Mouse (Mus musculus): ENCODE measurements around the gene Srsf4.

The Srsf4 gene

GRCm38 (mm10) chr4:131907912-131908311 lies 34.5 kb downstream of the Srsf4 start:
- in situ Hi-C loops (cut with MboI; ENCODE audit: low pct_unique_long_range_greater_than_20kb in 1 of 2, low sequenced_read_pairs in 2 of 2, unreplicated experiment in 1 of 2): no loop called here

- in situ Hi-C loops (cut with MboI; ENCODE audit: low pct_unique_long_range_greater_than_20kb in 1 of 2, low sequenced_read_pairs in 2 of 2, unreplicated experiment in 1 of 2): no loop called here
Measured at GRCm38 (mm10) chr4:131910237-131910994, 37.0 kb downstream of the Srsf4 start.

GRCm38 (mm10) chr4:131911521-131911920 lies 38.1 kb downstream of the Srsf4 start:
- in situ Hi-C loops (cut with MboI; ENCODE audit: low pct_unique_long_range_greater_than_20kb in 1 of 2, low sequenced_read_pairs in 2 of 2, unreplicated experiment in 1 of 2): no loop called here

DNA sequence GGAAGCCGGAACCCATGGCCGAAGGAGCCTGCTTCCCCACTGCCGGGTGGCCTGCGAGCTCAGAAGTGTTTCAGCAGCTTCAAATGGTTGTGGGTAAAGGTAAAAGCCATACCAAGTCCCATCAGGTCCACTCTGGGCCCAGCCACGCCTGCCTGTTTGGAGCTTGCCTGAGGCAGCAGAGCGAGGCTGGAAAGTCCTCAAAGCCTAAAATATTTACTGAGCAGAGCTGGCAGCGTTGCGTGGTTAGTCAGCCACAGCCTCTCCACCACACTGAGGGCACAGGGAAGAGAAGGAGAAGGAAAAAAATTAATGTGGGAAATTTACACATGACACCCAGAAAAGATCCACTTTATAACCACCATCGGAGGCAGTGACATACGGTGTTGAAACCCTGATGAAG lies 40.1 kb downstream of the Srsf4 start:
- in situ Hi-C loops (cut with MboI; ENCODE audit: low pct_unique_long_range_greater_than_20kb in 1 of 2, low sequenced_read_pairs in 2 of 2, unreplicated experiment in 1 of 2): no loop called here

- in situ Hi-C loops (cut with MboI; ENCODE audit: low pct_unique_long_range_greater_than_20kb in 1 of 2, low sequenced_read_pairs in 2 of 2, unreplicated experiment in 1 of 2): no loop called here
Measured at GRCm38 (mm10) chr4:131914046-131914643, 40.7 kb downstream of the Srsf4 start.

GRCm38 (mm10) chr4:131914891-131915469 lies 41.6 kb downstream of the Srsf4 start:
- in situ Hi-C loops (cut with MboI; ENCODE audit: low pct_unique_long_range_greater_than_20kb in 1 of 2, low sequenced_read_pairs in 2 of 2, unreplicated experiment in 1 of 2): no loop called here

GRCm38 (mm10) chr4:131915821-131916328 lies 42.5 kb downstream of the Srsf4 start:
- in situ Hi-C loops (cut with MboI; ENCODE audit: low pct_unique_long_range_greater_than_20kb in 1 of 2, low sequenced_read_pairs in 2 of 2, unreplicated experiment in 1 of 2): no loop called here

DNA sequence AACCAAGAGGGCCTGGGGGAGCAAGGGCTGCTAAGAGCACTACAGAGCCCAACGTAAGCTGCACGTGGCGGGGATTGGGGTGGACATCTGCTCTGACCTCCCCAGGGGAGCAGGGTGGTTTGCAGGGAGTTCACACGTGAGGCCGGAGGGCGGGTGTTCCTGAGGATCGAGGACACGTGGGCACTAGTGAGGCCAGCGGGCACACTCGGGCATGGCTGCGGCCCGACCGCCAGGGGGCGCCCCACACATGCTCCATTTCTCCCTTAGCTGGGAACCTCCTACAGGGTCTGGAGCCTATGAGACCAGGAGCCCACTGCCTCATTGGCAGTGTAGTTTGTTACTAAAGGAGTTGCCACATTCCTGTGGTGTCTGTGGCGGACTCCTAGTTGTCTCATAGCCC lies 43.0 kb downstream of the Srsf4 start:
- in situ Hi-C loops (cut with MboI; ENCODE audit: low pct_unique_long_range_greater_than_20kb in 1 of 2, low sequenced_read_pairs in 2 of 2, unreplicated experiment in 1 of 2): no loop called here

DNA sequence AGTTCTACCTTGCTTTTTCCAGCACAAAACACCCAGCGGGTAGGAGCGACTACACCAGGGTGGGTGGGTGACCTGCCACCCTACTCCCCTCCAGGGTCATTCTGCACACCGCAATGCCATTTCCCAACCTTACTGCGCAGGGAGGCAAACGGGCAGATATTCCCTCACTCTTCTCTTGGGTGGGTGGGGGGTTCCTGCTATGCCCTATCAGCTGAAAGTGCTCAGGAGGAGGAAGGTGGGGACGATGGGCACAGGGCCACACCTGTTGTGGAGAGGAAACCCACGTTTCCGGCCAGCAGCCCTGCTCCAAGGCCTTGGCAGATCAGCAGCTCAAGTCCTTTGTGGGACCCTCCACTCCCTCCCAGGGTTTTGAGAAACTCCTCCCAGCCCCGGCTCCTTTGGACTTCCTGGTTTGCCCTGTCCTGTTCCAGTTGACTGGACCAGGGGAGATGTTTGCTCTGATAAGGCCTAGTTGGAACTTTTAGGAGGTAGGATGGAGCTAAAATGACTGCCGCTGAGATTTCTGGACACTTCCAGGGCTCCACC lies 43.7 kb downstream of the Srsf4 start:
- in situ Hi-C loops (cut with MboI; ENCODE audit: low pct_unique_long_range_greater_than_20kb in 1 of 2, low sequenced_read_pairs in 2 of 2, unreplicated experiment in 1 of 2): no loop called here

DNA sequence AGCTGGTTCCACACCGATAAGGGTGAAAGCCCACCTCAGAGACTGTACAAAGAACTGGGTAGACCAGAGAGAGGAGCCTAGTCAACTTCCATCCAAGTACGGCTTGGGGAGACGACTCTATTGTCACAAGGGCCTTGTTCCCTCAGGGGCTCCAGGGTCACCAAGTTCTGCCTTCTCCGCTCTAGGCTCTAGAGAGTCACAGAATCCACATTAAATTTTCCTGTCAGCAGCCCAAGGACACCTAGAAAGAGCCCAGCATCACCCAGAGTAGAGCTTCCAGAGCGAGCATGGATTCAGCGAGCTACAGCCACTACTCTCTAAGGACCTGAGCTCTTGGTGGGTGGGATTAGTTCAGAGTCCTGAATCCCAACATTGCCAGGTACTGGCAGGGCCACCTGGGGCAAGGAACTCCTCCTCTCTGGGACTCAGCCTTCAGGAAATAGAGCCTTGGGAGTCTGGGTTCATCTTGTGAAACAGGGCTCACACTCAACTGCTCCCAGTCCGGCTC lies 44.7 kb downstream of the Srsf4 start:
- in situ Hi-C loops (cut with MboI; ENCODE audit: low pct_unique_long_range_greater_than_20kb in 1 of 2, low sequenced_read_pairs in 2 of 2, unreplicated experiment in 1 of 2): no loop called here

GRCm38 (mm10) chr4:131918711-131919500 lies 45.5 kb downstream of the Srsf4 start:
- in situ Hi-C loops (cut with MboI; ENCODE audit: low pct_unique_long_range_greater_than_20kb in 1 of 2, low sequenced_read_pairs in 2 of 2, unreplicated experiment in 1 of 2): no loop called here

DNA sequence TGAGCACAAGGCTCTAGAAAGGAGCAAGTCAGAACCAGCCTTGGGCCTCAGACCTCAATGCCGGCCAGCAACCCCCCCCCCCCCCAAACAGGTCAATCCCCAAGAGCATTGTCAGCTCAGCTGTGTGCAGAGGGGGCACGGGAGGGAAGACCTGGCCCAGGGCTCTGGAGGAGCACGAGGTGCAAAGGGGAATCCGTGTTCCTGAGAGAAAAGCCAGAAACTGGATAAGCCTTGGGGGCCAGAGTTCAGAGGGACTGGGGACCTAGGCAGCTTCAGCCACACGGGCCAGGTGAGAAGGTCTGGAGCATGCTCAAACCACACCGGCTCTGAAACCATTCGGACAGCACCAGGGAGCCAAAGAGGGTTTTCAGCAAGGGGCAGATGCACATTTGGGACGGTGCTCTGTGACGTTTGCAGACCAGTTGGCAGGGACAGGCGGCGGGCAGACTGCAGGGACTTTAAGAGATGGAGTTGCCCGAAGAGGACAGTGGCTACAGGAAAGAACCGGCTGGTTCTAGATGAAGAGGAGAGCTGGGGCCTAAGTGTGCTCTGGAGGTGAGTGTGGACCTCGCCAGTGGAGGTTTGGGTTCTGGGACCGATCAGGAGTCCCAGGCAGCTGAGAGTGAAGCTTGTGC lies 46.2 kb downstream of the Srsf4 start:
- in situ Hi-C loops (cut with MboI; ENCODE audit: low pct_unique_long_range_greater_than_20kb in 1 of 2, low sequenced_read_pairs in 2 of 2, unreplicated experiment in 1 of 2): no loop called here

DNA sequence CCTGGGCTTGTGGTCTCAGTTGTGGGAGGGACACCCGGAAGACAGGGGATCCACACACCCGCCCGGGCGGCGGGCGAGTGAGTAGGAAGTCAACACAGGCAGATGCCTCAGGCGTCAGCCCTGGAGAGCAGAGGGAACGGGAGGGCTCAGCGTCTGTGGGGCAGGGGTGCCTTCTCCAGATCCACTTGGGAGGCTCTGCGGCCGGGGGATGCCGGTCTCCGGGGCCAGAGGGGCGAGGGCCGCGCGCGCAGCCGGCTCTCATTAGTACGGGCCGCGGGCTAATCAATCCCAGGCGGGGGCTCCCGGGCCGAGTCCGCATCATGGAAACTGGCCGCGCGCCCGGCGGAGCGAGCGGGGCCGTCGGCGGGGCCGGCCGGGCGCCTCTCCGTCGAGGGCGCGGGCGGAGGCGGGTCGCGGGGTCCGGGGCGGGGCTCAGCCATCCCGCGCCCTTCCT lies 46.8 kb downstream of the Srsf4 start:
- in situ Hi-C loops (cut with MboI; ENCODE audit: low pct_unique_long_range_greater_than_20kb in 1 of 2, low sequenced_read_pairs in 2 of 2, unreplicated experiment in 1 of 2): no loop called here

- in situ Hi-C loops (cut with MboI; ENCODE audit: low pct_unique_long_range_greater_than_20kb in 1 of 2, low sequenced_read_pairs in 2 of 2, unreplicated experiment in 1 of 2): no loop called here
Measured at GRCm38 (mm10) chr4:131920595-131921351, 47.4 kb downstream of the Srsf4 start.

- in situ Hi-C loops (cut with MboI; ENCODE audit: low pct_unique_long_range_greater_than_20kb in 1 of 2, low sequenced_read_pairs in 2 of 2, unreplicated experiment in 1 of 2): no loop called here
Measured at GRCm38 (mm10) chr4:131921461-131922346, 48.3 kb downstream of the Srsf4 start, which contains the start of gene Tmem200b. TSS of gene Tmem200b (plus strand) at chr4:131921771.

DNA sequence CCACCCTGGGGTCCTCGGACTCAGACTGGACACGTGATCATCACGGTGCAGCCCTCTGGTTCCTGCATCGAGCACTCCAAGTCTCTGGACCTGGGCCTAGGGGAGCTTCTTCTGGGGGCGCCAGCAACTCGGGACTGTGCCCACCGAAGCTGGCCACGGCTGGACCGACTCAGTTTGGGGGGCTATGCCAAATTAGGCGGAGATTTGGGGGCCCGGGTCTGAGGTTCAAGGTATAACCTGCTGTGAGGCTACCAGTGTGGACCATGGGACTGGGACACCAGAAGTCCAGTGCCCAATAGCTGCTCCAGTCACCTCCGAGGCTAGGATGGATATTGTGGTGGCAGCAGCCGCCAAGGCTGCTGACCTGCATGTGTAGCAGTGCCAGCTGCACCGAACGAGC lies 49.0 kb downstream of the Srsf4 start:
- in situ Hi-C loops (cut with MboI; ENCODE audit: low pct_unique_long_range_greater_than_20kb in 1 of 2, low sequenced_read_pairs in 2 of 2, unreplicated experiment in 1 of 2): no loop called here

Data from mouse embryonic stem cell (cell line).